Mouse (Mus musculus) erythroblast, embryonic 14.5 days (primary cell): ENCODE measurements around the gene Cmtr1.

Source experiments
- GATA1 ChIP-seq: IDR thresholded peaks from 2 replicates; pipeline ENCODE4 v1.6.1; 2012; ENCODE audit warnings: low read length, inconsistent platforms, mixed read lengths
- TAL1 ChIP-seq: IDR thresholded peaks from 3 replicates; pipeline ENCODE4 v1.6.1; 2012; ENCODE audit warnings: low read length, inconsistent platforms, mixed read lengths

GRCm38 (mm10) chr17:29719628-29720575 is 59.5 kb downstream of the Cmtr1 start:
- no peak for TF ChIP-seq GATA1
- no peak for TF ChIP-seq TAL1
